In the genomic region with DNA sequence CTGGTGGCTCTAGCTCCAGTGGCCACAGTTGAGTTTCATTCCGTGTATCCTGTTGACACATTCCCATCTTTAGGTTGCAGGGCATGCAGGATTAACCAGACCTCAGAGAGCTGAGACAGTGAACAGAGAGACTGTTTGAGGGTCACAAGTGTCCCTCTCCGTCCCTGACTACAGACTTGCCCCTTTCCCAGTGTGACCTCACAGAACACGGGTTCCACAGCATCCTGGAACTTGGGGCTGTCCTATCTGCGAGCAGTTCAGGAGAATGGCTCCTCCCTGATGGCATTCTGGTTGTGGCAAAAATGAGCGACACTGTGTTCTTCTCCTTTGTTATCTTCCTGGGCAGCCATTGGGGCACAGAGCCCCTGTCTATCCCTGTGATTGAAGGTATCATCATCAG, we compare ENCODE assay signal across 7 mouse cellular contexts. TPM values are rescaled to one million over a fixed set of nuclear protein-coding genes. Genes with fewer than 3 reads are reported as not detected.
DNase-seq lines count a peak whose midpoint lies in the region; ATAC-seq and TF ChIP-seq lines count a peak whose summit lies in the region.

A gene (minus strand): TSS at position 112 of the 400 bp plus-strand sequence.

- TF ChIP-seq EP300 in liver, embryonic 14.5 days (IDR thresholded peaks at IDR 0.05; ENCODE audit: low read depth) = no peak

- H3K27me3 ChIP-seq in forebrain, embryonic 16.5 days (replicated peaks; ENCODE audit: control insufficient read depth, insufficient read depth, low read length) = no peaks in the 10 kb centered on the region
- H3K27me3 ChIP-seq in hindbrain, embryonic 12.5 days = no peaks in the 10 kb centered on the region
- no peaks in the 10 kb centered on the region for H3K27me3 ChIP-seq in liver, embryonic 14.5 days (ENCODE audit: control insufficient read depth, insufficient read depth, low read length)

- no peaks in the 10 kb centered on the region for H3K36me3 ChIP-seq in forebrain, embryonic 16.5 days (ENCODE audit: control insufficient read depth, insufficient read depth)
- no peaks in the 10 kb centered on the region for H3K36me3 ChIP-seq in hindbrain, embryonic 12.5 days
- H3K36me3 ChIP-seq in liver, embryonic 14.5 days (replicated peaks; ENCODE audit: control insufficient read depth, insufficient read depth, low read depth) = no peaks in the 10 kb centered on the region

- no peak for DNase-seq in urinary bladder, adult 2 months (ENCODE audit: low spot score)
- DNase-seq in urinary bladder, postnatal 14 days (ENCODE audit: low spot score) = no peak
- no peak for DNase-seq in liver, embryonic 14.5 days (ENCODE audit: low read depth in 3 of 3, low spot score in 3 of 3)
- DNase-seq in B cell, adult 2 months = no peak
- DNase-seq in lung, postnatal 14 days = no peak

- no peaks in the 10 kb centered on the region; the same call in 1 of the 2 replicates for H3K4me1 ChIP-seq in forebrain, embryonic 16.5 days (replicated peaks; ENCODE audit: control insufficient read depth, insufficient read depth, low read length)
- no peaks in the 10 kb centered on the region for H3K4me1 ChIP-seq in hindbrain, embryonic 12.5 days
- peaks cover 0 to 3% of the 10 kb centered on the region in 2 experiments; a peak in 2 of 4 replicates for H3K4me1 ChIP-seq in liver, embryonic 14.5 days (replicated peaks; ENCODE audit: control insufficient read depth in 2 of 2, insufficient read depth in 2 of 2, low read length in 1 of 2)

- H3K9me3 ChIP-seq in forebrain, embryonic 16.5 days (ENCODE audit: control insufficient read depth, low read length) = no peaks in the 10 kb centered on the region
- no peaks in the 10 kb centered on the region; the same call in 1 of the 2 replicates for H3K9me3 ChIP-seq in hindbrain, embryonic 12.5 days (replicated peaks)
- H3K9me3 ChIP-seq in liver, embryonic 14.5 days (ENCODE audit: control insufficient read depth, low read length) = no peaks in the 10 kb centered on the region

- 86% methylated on average over 5 of the region's 5 CpGs for WGBS in forebrain, embryonic 16.5 days
- 80% methylated on average over 5 of the region's 5 CpGs for WGBS in hindbrain, embryonic 12.5 days
- WGBS in liver, embryonic 14.5 days (ENCODE audit: insufficient replicate concordance) = 62% methylated on average over 5 of the region's 5 CpGs

- no peak within 1 kb of the TSS for H3K27ac ChIP-seq in forebrain, embryonic 16.5 days (ENCODE audit: low read length)
- H3K27ac ChIP-seq in hindbrain, embryonic 12.5 days = no peak within 1 kb of the TSS
- H3K27ac ChIP-seq in liver, embryonic 14.5 days = no peak within 1 kb of the TSS

- no peak for TF ChIP-seq CTCF in liver, embryonic 14.5 days (IDR thresholded peaks at IDR 0.05; ENCODE audit: low read depth)

- no peak within 1 kb of the TSS for H3K4me2 ChIP-seq in forebrain, embryonic 16.5 days (ENCODE audit: low read length)
- no peak within 1 kb of the TSS for H3K4me2 ChIP-seq in hindbrain, embryonic 12.5 days (replicated peaks)
- H3K4me2 ChIP-seq in liver, embryonic 14.5 days (ENCODE audit: low read depth) = no peak within 1 kb of the TSS

- H3K9ac ChIP-seq in forebrain, embryonic 16.5 days (replicated peaks; ENCODE audit: low read depth, low read length) = no peak within 1 kb of the TSS
- no peak within 1 kb of the TSS for H3K9ac ChIP-seq in hindbrain, embryonic 12.5 days
- no peak within 1 kb of the TSS for H3K9ac ChIP-seq in liver, embryonic 14.5 days (replicated peaks)

- H3K4me3 ChIP-seq in forebrain, embryonic 16.5 days (replicated peaks; ENCODE audit: low read length) = no peak within 1 kb of the TSS
- no peak within 1 kb of the TSS for H3K4me3 ChIP-seq in hindbrain, embryonic 12.5 days
- H3K4me3 ChIP-seq in liver, embryonic 14.5 days (ENCODE audit: insufficient read depth in 1 of 2, low read depth in 2 of 2, low read length in 2 of 2) = no peak within 1 kb of the TSS

- no peak for ATAC-seq in forebrain, embryonic 16.5 days
- no peak for ATAC-seq in hindbrain, embryonic 12.5 days (ENCODE audit: low FRiP score)
- ATAC-seq in liver, embryonic 14.5 days (ENCODE audit: insufficient read depth) = no peak

RNA-seq across cellular contexts. Expression of the gene that starts here (rescaled TPM):
- polyA plus RNA-seq in urinary bladder, adult 2 months (2012; rRNA removed) = 116 and 141 TPM in 2 replicates
- polyA plus RNA-seq in forebrain, embryonic 16.5 days (2015; fragmentation: Nextera tagmentation; extraction: Ambion mirVana) = 101 and 109 TPM in 2 replicates
- 98.8 and 104 TPM in 2 replicates for polyA plus RNA-seq in hindbrain, embryonic 12.5 days (2016; fragmentation: Nextera tagmentation; extraction: Ambion mirVana)
- 20.7 and 27.5 TPM in 2 replicates for polyA plus RNA-seq in liver, embryonic 14.5 days (2012; rRNA removed)
- polyA plus RNA-seq in liver, embryonic 14.5 days (2014; fragmentation: Nextera tagmentation; extraction: Ambion mirVana) = 21.4 and 22.2 TPM in 2 replicates
